Mouse (Mus musculus) CH12.LX (cell line): ENCODE results near the gene Slc17a9. TPM values are rescaled to one million over a fixed set of nuclear protein-coding genes. Genes with fewer than 3 reads are reported as not detected.

Source experiments
- DNase-seq: peaks from one replicate; pipeline ENCODE4 v3.0.0-alpha.2; 2013; ENCODE audit errors: extremely low read depth
- H3K27ac ChIP-seq: 2 replicates; pipeline ENCODE4 v1.5.1; 2012; ENCODE audit warnings: low read depth, mild to moderate bottlenecking, control low read depth, moderate library complexity; ENCODE audit not compliant: insufficient read depth
- H3K27me3 ChIP-seq: replicated peaks from 2 replicates; pipeline ENCODE3; 2012; ENCODE audit warnings: inconsistent platforms
- H3K36me3 ChIP-seq, 2 experiments: replicated peaks in 1 of 2; 2 replicates each; pipeline versions ENCODE3 to v1.6.1; 2012; ENCODE audit warnings: inconsistent platforms in 1 of 2, low read length in 1 of 2, mild to moderate bottlenecking in 1 of 2, mixed read lengths in 1 of 2, moderate library complexity in 1 of 2; ENCODE audit not compliant: control insufficient read depth in 1 of 2, insufficient read depth in 1 of 2
- H3K4me1 ChIP-seq, 2 experiments: 2 replicates each; pipeline ENCODE4 v1.6.1; 2012; ENCODE audit warnings: inconsistent platforms in 1 of 2, moderate library complexity in 1 of 2; ENCODE audit not compliant: insufficient read depth in 2 of 2, control insufficient read depth in 1 of 2
- H3K4me2 ChIP-seq: 2 replicates; pipeline ENCODE4 v1.6.1; 2012; ENCODE audit warnings: low read depth, mild to moderate bottlenecking, control low read depth; ENCODE audit not compliant: poor library complexity, insufficient read depth, severe bottlenecking
- H3K4me3 ChIP-seq, 3 experiments: fragments of 150-350 bp in 1 of 3; sonication (generic) in 1 of 3; replicated peaks in 1 of 3; 2 replicates each; pipeline versions ENCODE3 to v1.5.1; 2011 to 2012; ENCODE audit warnings: low read depth in 2 of 3, low read length in 2 of 3, mild to moderate bottlenecking in 2 of 3, moderate library complexity in 2 of 3, control low read depth in 1 of 3, improper control_type of control experiment in 1 of 3, inconsistent platforms in 1 of 3, mixed read lengths in 1 of 3; ENCODE audit not compliant: poor library complexity in 1 of 3
- H3K79me2 ChIP-seq: replicated peaks from 2 replicates; pipeline ENCODE4 v1.6.1; 2012; ENCODE audit warnings: mild to moderate bottlenecking, moderate library complexity; ENCODE audit not compliant: control insufficient read depth, poor library complexity, insufficient read depth, severe bottlenecking; ENCODE audit errors: extremely low read depth
- H3K9ac ChIP-seq: 2 replicates; pipeline ENCODE4 v1.6.1; 2012; ENCODE audit warnings: low read depth, mild to moderate bottlenecking, control low read depth, moderate library complexity; ENCODE audit not compliant: insufficient read depth
- H3K9me3 ChIP-seq: replicated peaks from 2 replicates; pipeline ENCODE3; 2012; ENCODE audit warnings: low read length, inconsistent platforms, mixed read lengths
- BHLHE40 ChIP-seq: IDR thresholded peaks from 2 replicates; pipeline ENCODE4 v1.6.1; 2011; ENCODE audit warnings: mild to moderate bottlenecking, low read depth, low read length, improper control_type of control experiment
- CHD2 ChIP-seq: IDR thresholded peaks from 2 replicates; pipeline ENCODE4 v1.6.1; 2011; ENCODE audit warnings: low read length, improper control_type of control experiment
- CTCF ChIP-seq, 2 experiments: IDR thresholded peaks in 1 of 2; conservative IDR thresholded peaks in 1 of 2; 2 replicates each; pipeline ENCODE4 v1.5.1; 2011 to 2012; ENCODE audit warnings: low read depth in 2 of 2, low read length in 2 of 2, improper control_type of control experiment in 1 of 2, inconsistent platforms in 1 of 2, mild to moderate bottlenecking in 1 of 2, moderate library complexity in 1 of 2
- ELF1 ChIP-seq: IDR thresholded peaks from 2 replicates; pipeline ENCODE4 v1.6.1; 2014; ENCODE audit warnings: low read depth, mild to moderate bottlenecking, inconsistent platforms, low read length, improper control_type of control experiment
- EP300 ChIP-seq: IDR thresholded peaks from 2 replicates; pipeline ENCODE4 v1.6.1; 2011; ENCODE audit warnings: low read length, improper control_type of control experiment
- HCFC1 ChIP-seq: IDR thresholded peaks from 2 replicates; pipeline ENCODE4 v1.6.1; 2012; ENCODE audit warnings: low read depth, mild to moderate bottlenecking, inconsistent platforms, low read length, improper control_type of control experiment
- IRF4 ChIP-seq: IDR thresholded peaks from 2 replicates; pipeline ENCODE4 v1.6.1; 2014; ENCODE audit warnings: low read depth, mild to moderate bottlenecking, inconsistent platforms, low read length, improper control_type of control experiment
- JUN ChIP-seq: IDR thresholded peaks from 2 replicates; pipeline ENCODE4 v1.6.1; 2011; ENCODE audit warnings: low read depth, mild to moderate bottlenecking, low read length, improper control_type of control experiment, moderate library complexity; ENCODE audit not compliant: insufficient read depth
- MAFK ChIP-seq: IDR thresholded peaks from 2 replicates; pipeline ENCODE4 v1.6.1; 2011; ENCODE audit warnings: low read length, improper control_type of control experiment; ENCODE audit not compliant: insufficient replicate concordance
- MEF2A ChIP-seq: IDR thresholded peaks from 2 replicates; pipeline ENCODE4 v1.6.1; 2014; ENCODE audit warnings: low read depth, mild to moderate bottlenecking, inconsistent platforms, low read length, improper control_type of control experiment, borderline replicate concordance
- POLR2A ChIP-seq: IDR thresholded peaks from 2 replicates; pipeline ENCODE4 v1.6.1; 2011; ENCODE audit warnings: low read depth, mild to moderate bottlenecking, improper control_type of control experiment, low read length
- RAD21 ChIP-seq: IDR thresholded peaks from 2 replicates; pipeline ENCODE4 v1.6.1; 2011; ENCODE audit warnings: low read depth, mild to moderate bottlenecking, low read length, improper control_type of control experiment, moderate library complexity
- RCOR1 ChIP-seq: conservative IDR thresholded peaks from 2 replicates; pipeline ENCODE4 v1.6.1; 2012; ENCODE audit warnings: low read depth, mild to moderate bottlenecking, inconsistent platforms, low read length, improper control_type of control experiment
- SMC3 ChIP-seq: IDR thresholded peaks from 2 replicates; pipeline ENCODE4 v1.6.1; 2011; ENCODE audit warnings: low read depth, low read length, improper control_type of control experiment
- TCF12 ChIP-seq: IDR thresholded peaks from 2 replicates; pipeline ENCODE4 v1.6.1; 2014; ENCODE audit warnings: low read depth, mild to moderate bottlenecking, inconsistent platforms, low read length, improper control_type of control experiment
- UBTF ChIP-seq: IDR thresholded peaks from 2 replicates; pipeline ENCODE4 v1.6.1; 2012; ENCODE audit warnings: low read depth, mild to moderate bottlenecking, inconsistent platforms, low read length, improper control_type of control experiment, moderate library complexity
- dilution Hi-C: fragments of 300-500 bp; cut with MboI; formaldehyde crosslinking; loops from 2 replicates; pipeline ENCODE4 v1.14.3; 2020; ENCODE audit warnings: low sequenced_read_pairs; ENCODE audit not compliant: extremely low pct_unique_long_range_greater_than_20kb, extremely low pct_ligation_motif_present
- in situ Hi-C: fragments of 300-500 bp; cut with MboI; formaldehyde crosslinking; loops from 3 replicates; pipeline ENCODE4 v1.14.3; 2019; ENCODE audit warnings: low sequenced_read_pairs, low pct_ligation_motif_present, low pct_unique_long_range_greater_than_20kb, mixed read lengths
- polyA plus RNA-seq: library from polyadenylated mRNA; unstranded; fragments of >175 nt; gene quantifications from 2 replicates; pipeline ENCODE4 v1.2.1, GENCODE M21; 2012; ENCODE audit warnings: low read depth; ENCODE audit not compliant: insufficient read length
- total RNA-seq, 2 experiments: library from RNA; depleted of rRNA; stranded (reverse); fragments of 300-350 nt in 1 of 2; fragments of >200 nt in 1 of 2; gene quantifications; 2 replicates each; pipeline ENCODE4 v1.2.3; 2012 to 2014

Gene Slc17a9
- total and polyA plus RNA-seq, 3 experiments, result 7.2 to 23.7 (median 13.4) TPM

DNA sequence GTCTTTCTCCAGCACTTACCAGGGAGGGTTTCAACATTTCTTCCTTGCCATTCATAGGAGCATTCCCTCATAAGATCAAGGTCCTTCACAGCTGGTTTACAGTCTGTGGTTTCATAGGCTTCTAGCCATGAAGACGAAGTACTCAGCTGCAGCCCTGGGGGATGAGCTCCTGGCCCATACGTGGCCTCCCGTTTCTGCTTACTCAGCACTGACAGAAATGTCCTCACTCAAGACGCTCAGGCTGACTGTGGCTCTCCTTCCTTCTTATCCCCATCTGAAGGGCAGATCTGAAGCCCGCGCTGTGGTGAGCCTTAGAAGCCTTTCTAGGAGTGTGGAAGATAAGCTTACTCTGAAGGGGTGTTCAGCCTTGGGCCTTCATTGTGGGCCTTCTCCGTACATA is 40.6 kb downstream of the Slc17a9 start:
- Histone ChIP-seq H3K9me3 (no peaks in the 10 kb centered on the region), H3K4me1 (peaks cover 5% of the 10 kb centered on the region in 2 experiments; a peak in 2 of 4 replicates), H3K27me3 (peaks cover 84% of the 10 kb centered on the region)
- TF ChIP-seq UBTF (no peak), MAFK (peak; percentile 72; the same call in 1 of the 2 replicates)
- TF ChIP-seq, all 38 proteins: peak for 1
- dilution Hi-C loops, result no loop called here
- Histone ChIP-seq H3K79me2 (no peaks in the 10 kb centered on the region), H3K4me3 (no peak overlapping the region), H3K27ac (no peak overlapping the region), H3K4me2 (no peak overlapping the region), H3K9ac (no peak overlapping the region), H3K36me3 (no peaks in the 10 kb centered on the region)
- no peak for DNase-seq
- in situ Hi-C loops, result loop anchor here (25.0 kb wide), 1 partner anchor 303 kb away; the partner anchor contains the start of gene Slco4a1

DNA sequence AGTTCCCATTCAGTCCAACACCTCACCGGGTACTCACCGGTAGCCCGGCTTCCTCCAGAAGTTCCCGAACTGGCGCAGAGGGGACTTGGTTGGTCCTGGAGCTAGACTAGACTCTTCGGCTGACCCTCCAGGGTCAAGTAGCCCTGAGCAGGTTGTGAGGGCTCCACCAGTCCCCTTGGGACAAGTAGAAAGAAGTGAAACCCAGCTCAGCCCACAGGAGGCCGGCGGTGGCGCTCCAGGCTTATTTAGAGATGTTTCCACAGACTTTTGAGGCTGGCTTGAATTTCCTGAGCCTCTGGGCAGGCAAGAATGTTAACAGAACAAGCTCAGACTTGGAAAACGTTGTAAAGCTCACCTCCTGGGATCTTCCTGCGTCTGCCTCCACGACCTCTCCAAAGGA is 50.2 kb downstream of the Slc17a9 start:
- Histone ChIP-seq H3K27me3 (peaks cover 66% of the 10 kb centered on the region), H3K4me1 (peaks cover 7 to 14% of the 10 kb centered on the region in 2 experiments), H3K4me3 (no peak overlapping the region), H3K9ac (no peak overlapping the region), H3K4me2 (peak overlapping the region; percentile 42), H3K36me3 (no peaks in the 10 kb centered on the region), H3K9me3 (peaks cover 10% of the 10 kb centered on the region), H3K27ac (no peak overlapping the region), H3K79me2 (no peaks in the 10 kb centered on the region)
- in situ Hi-C loops (no loop called here), dilution Hi-C loops (no loop called here)
- peak; percentile 73 for TF ChIP-seq EP300
- TF ChIP-seq IRF4, result peak; percentile 89
- no peak for TF ChIP-seq JUN
- TF ChIP-seq MEF2A, result peak; percentile 45; the same call in 1 of the 2 replicates
- no peak for TF ChIP-seq RCOR1
- no peak for TF ChIP-seq ELF1
- TF ChIP-seq BHLHE40, result no peak
- TF ChIP-seq RAD21, result no peak
- TF ChIP-seq HCFC1, result no peak
- TF ChIP-seq MAFK, result no peak
- peak in 1 of 2 experiments; percentile 38; a peak in 2 of 4 replicates for TF ChIP-seq CTCF (conservative IDR thresholded peaks at IDR 0.05 in 1 of 2, IDR thresholded peaks at IDR 0.05 in 1 of 2; ENCODE audit: low read depth in 2 of 2, low read length in 2 of 2)
- no peak for TF ChIP-seq TCF12
- TF ChIP-seq CHD2, result 0 out of 2 replicates have a peak, but pooled peaks have one; percentile 18
- no peak for TF ChIP-seq SMC3
- TF ChIP-seq POLR2A, result no peak
- DNase-seq, result no peak
